Mouse (Mus musculus) stomach, postnatal 0 days (tissue): ENCODE measurements around the gene Cacna2d3.

ENCODE experiments used
- CTCF ChIP-seq: IDR thresholded peaks from 2 replicates; pipeline ENCODE4 v1.5.1; 2016; ENCODE audit warnings: antibody characterized with exemption, low read depth, mild to moderate bottlenecking, moderate library complexity
- EP300 ChIP-seq: optimal IDR thresholded peaks from 2 replicates; pipeline ENCODE3; 2016; ENCODE audit warnings: antibody characterized with exemption

- TF ChIP-seq CTCF = no peak
- no peak for TF ChIP-seq EP300
Observed at GRCm38 (mm10) chr14:29648721-29649120, 72.9 kb downstream of the Cacna2d3 start.
